Mouse (Mus musculus): ENCODE results near the gene Riox2. TPM values are rescaled to one million over a fixed set of nuclear protein-coding genes. Genes with fewer than 3 reads are reported as not detected.
A peak's percentile ranks its signal among the peaks of the same experiment; 100 is the strongest.

Gene Riox2
- polyA plus RNA-seq, 1 experiment from 2014 or later = 29.4 TPM

DNA sequence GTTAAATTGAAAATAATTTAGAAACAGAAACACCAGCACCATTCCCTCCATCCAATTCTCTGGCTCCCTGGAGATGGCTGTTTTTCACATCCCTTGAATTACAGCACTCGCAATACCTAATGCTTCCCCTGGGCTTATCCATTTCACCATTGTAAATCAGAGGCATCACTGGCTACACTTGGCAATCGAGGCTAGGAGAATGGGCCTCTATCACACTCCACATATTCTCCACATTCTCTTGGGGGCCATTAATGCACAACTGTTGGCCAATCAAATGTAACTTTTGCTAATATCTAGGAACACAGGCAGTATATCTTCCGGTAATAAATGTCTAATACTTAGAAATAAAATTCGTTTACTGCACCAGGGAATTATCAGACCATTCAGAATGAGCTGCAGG, 8.0 kb upstream of the Riox2 start:
- Histone ChIP-seq H3K36me3 (ENCODE audit: control insufficient read depth, insufficient read depth, low read length) (no peaks in the 10 kb centered on the region), H3K4me3 (ENCODE audit: low read depth, low read length) (no peak overlapping the region), H3K27ac (ENCODE audit: low read depth, low read length) (no peak overlapping the region), H3K9ac (ENCODE audit: low read depth, low read length) (no peak overlapping the region), H3K9me3 (replicated peaks; ENCODE audit: control insufficient read depth, low read length) (no peaks in the 10 kb centered on the region), H3K4me2 (no peak overlapping the region), H3K27me3 (ENCODE audit: control insufficient read depth, insufficient read depth, low read length) (no peaks in the 10 kb centered on the region), H3K4me1 (ENCODE audit: control insufficient read depth, insufficient read depth, low read length) (no peaks in the 10 kb centered on the region)
- no peak for ATAC-seq (replicated peaks; ENCODE audit: insufficient number of reproducible peaks, low FRiP score, low TSS enrichment)
- 86% methylated on average over 4 of the region's 4 CpGs for WGBS (ENCODE audit: insufficient replicate concordance)

DNA sequence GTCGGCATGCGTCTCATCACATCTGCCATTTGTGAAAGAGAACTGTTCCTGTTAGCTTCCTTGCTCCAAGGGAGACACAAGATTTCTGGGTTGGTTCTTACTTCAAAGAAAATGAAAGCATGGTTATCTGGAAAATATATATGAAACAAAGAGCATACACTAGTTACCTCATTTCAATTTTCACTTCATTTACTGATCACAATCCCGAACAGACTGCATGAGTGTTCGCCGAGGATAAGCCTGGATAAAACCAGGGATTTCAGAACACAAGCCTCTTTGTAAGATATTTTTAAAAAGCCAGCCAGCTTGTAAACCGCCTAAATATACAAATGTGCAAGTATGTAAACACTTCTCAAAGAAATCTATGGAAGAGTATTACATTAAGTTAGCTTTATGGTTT, 7.6 kb upstream of the Riox2 start:
- 88% methylated on average over 6 of the region's 6 CpGs for WGBS (ENCODE audit: insufficient replicate concordance)
- Histone ChIP-seq H3K4me2 (no peak overlapping the region), H3K27me3 (ENCODE audit: control insufficient read depth, insufficient read depth, low read length) (no peaks in the 10 kb centered on the region), H3K9ac (ENCODE audit: low read depth, low read length) (no peak overlapping the region), H3K4me1 (ENCODE audit: control insufficient read depth, insufficient read depth, low read length) (no peaks in the 10 kb centered on the region), H3K4me3 (ENCODE audit: low read depth, low read length) (no peak overlapping the region), H3K27ac (ENCODE audit: low read depth, low read length) (no peak overlapping the region), H3K9me3 (replicated peaks; ENCODE audit: control insufficient read depth, low read length) (no peaks in the 10 kb centered on the region), H3K36me3 (ENCODE audit: control insufficient read depth, insufficient read depth, low read length) (no peaks in the 10 kb centered on the region)
- ATAC-seq (replicated peaks; ENCODE audit: insufficient number of reproducible peaks, low FRiP score, low TSS enrichment) = no peak

DNA sequence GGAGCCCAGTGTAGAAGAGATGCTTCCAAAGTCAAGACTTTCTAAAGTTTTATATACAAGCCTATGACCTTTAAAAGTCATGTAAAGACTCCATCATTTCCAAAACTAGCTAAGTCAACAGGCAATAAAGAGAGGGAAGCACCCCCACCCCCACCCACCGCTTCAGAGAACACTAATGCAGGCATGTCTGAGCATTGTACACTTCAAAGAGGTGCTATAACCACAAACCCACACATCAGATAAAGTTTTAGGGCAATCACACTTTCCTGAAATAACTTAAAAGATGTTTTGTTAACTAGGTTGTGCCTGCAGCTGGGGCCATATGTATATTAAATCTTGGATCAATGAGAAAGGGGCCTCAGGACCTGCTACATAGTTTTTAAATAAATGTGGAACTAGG, 1.7 kb upstream of the Riox2 start:
- no peak overlapping the region for H3K4me3 ChIP-seq (ENCODE audit: low read depth, low read length)
- ATAC-seq (replicated peaks; ENCODE audit: insufficient number of reproducible peaks, low FRiP score, low TSS enrichment) = no peak
- H3K4me1 ChIP-seq (ENCODE audit: control insufficient read depth, insufficient read depth, low read length) = peaks cover 5% of the 10 kb centered on the region; the same call in 1 of the 2 replicates
- H3K9ac ChIP-seq (ENCODE audit: low read depth, low read length) = no peak overlapping the region
- no peak overlapping the region for H3K4me2 ChIP-seq
- no peak overlapping the region for H3K27ac ChIP-seq (ENCODE audit: low read depth, low read length)
- 71% methylated on average over 1 of the region's 1 CpGs for WGBS (ENCODE audit: insufficient replicate concordance)
- H3K27me3 ChIP-seq (ENCODE audit: control insufficient read depth, insufficient read depth, low read length) = no peaks in the 10 kb centered on the region
- H3K9me3 ChIP-seq (replicated peaks; ENCODE audit: control insufficient read depth, low read length) = no peaks in the 10 kb centered on the region
- H3K36me3 ChIP-seq (ENCODE audit: control insufficient read depth, insufficient read depth, low read length) = no peaks in the 10 kb centered on the region

DNA sequence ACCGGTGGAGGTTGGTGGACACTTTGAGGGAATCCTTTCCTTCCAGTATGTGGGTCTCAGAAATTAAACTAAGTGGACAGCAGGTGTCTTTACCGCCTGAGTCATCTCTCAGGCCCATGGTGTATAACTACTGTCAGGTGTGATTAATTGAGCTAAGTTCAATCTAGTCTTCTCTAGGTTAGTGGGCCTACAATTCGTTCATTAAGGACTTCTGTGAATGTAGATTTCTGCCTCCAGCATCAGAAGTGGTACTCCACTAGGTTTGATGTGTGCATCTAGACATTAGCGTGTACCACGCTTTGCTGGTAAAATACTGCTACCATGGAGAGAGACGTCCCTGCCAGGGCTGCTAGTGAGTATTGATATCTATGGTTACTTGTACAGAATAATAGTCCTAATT, 971 bp downstream of the Riox2 start:
- no peak overlapping the region; the same call in 1 of the 2 replicates for H3K9ac ChIP-seq (ENCODE audit: low read depth, low read length)
- no peak for ATAC-seq (replicated peaks; ENCODE audit: insufficient number of reproducible peaks, low FRiP score, low TSS enrichment)
- WGBS (ENCODE audit: insufficient replicate concordance) = 54% methylated on average over 6 of the region's 6 CpGs
- H3K27ac ChIP-seq (ENCODE audit: low read depth, low read length) = no peak overlapping the region
- H3K36me3 ChIP-seq (ENCODE audit: control insufficient read depth, insufficient read depth, low read length) = no peaks in the 10 kb centered on the region
- peak overlapping the region; percentile 69 for H3K4me3 ChIP-seq (ENCODE audit: low read depth, low read length)
- H3K4me2 ChIP-seq = peak overlapping the region; percentile 68
- no peaks in the 10 kb centered on the region for H3K9me3 ChIP-seq (replicated peaks; ENCODE audit: control insufficient read depth, low read length)
- H3K4me1 ChIP-seq (ENCODE audit: control insufficient read depth, insufficient read depth, low read length) = peaks cover 5% of the 10 kb centered on the region; the same call in 1 of the 2 replicates
- no peaks in the 10 kb centered on the region for H3K27me3 ChIP-seq (ENCODE audit: control insufficient read depth, insufficient read depth, low read length)

DNA sequence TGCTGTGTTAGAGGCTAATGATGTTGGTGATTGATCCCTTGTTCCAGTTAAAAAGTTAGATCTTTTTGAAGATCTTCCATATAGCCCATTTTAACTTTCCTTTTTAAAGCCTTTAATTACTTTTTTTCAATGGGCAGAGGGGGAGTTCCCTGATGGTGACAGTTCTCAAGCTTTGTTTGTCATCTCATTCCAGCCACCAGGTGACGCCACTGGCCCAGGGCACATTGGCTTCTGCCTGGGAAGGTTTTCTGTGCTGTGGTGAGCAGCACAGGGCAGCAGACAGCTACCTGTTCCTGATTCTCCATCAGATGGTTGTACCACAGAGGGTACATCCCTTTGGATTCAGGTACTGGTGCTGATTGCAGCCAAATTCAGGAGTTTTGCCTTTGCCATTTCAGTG, 3.2 kb downstream of the Riox2 start:
- WGBS (ENCODE audit: insufficient replicate concordance) = 15% methylated on average over 1 of the region's 1 CpGs
- Histone ChIP-seq H3K4me3 (ENCODE audit: low read depth, low read length) (no peak overlapping the region), H3K9ac (ENCODE audit: low read depth, low read length) (no peak overlapping the region), H3K27me3 (ENCODE audit: control insufficient read depth, insufficient read depth, low read length) (no peaks in the 10 kb centered on the region), H3K4me1 (ENCODE audit: control insufficient read depth, insufficient read depth, low read length) (peaks cover 5% of the 10 kb centered on the region; the same call in 1 of the 2 replicates), H3K36me3 (ENCODE audit: control insufficient read depth, insufficient read depth, low read length) (no peaks in the 10 kb centered on the region), H3K27ac (ENCODE audit: low read depth, low read length) (no peak overlapping the region), H3K9me3 (replicated peaks; ENCODE audit: control insufficient read depth, low read length) (no peaks in the 10 kb centered on the region), H3K4me2 (no peak overlapping the region)
- ATAC-seq (replicated peaks; ENCODE audit: insufficient number of reproducible peaks, low FRiP score, low TSS enrichment) = no peak

DNA sequence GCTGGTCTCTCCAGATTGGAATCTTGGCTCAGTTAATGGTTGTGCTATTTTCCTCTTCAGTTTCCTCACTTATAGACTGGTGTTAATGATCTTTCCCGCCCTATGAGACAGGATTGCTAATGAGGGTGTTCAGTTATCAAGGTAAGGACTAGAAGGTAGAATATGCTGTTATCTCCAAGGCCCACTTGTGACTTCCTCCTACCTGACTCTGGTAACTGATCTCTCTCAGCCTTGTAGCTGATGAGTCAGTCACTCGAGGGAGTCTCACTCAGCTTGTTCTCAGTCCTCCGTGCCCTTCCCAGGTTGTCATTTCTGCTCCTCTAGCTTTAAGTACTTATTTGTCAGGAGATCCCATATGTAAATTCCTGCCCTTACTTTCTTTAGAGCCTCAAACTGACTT, 6.4 kb downstream of the Riox2 start:
- no peak for ATAC-seq (replicated peaks; ENCODE audit: insufficient number of reproducible peaks, low FRiP score, low TSS enrichment)
- Histone ChIP-seq H3K27ac (ENCODE audit: low read depth, low read length) (no peak overlapping the region), H3K27me3 (ENCODE audit: control insufficient read depth, insufficient read depth, low read length) (no peaks in the 10 kb centered on the region), H3K4me3 (ENCODE audit: low read depth, low read length) (no peak overlapping the region), H3K9me3 (replicated peaks; ENCODE audit: control insufficient read depth, low read length) (no peaks in the 10 kb centered on the region), H3K4me2 (no peak overlapping the region), H3K9ac (ENCODE audit: low read depth, low read length) (no peak overlapping the region), H3K4me1 (ENCODE audit: control insufficient read depth, insufficient read depth, low read length) (no peaks in the 10 kb centered on the region), H3K36me3 (ENCODE audit: control insufficient read depth, insufficient read depth, low read length) (peaks cover 11% of the 10 kb centered on the region)
- WGBS (ENCODE audit: insufficient replicate concordance) = 78% methylated on average over 3 of the region's 3 CpGs

DNA sequence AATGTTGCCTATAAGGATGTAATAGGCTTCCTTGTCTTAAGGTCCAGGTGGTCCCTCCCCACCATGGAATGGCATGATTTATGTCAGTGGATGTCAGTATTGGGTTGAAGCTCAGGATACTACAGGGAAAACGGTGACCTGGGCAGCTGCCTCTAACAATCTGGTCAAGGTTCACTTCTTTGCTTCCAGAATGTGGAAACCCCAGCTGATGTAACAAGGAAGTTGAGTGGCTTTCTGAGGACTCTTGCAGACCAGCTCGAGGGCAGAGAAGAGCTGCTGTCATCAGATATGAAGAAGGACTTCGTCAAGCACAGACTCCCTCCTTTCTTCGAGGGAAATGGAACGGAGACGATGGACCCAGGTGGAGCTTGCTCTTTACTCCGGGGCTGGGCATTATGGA, 15.7 kb downstream of the Riox2 start:
- Histone ChIP-seq H3K4me2 (no peak overlapping the region), H3K9ac (ENCODE audit: low read depth, low read length) (no peak overlapping the region), H3K27me3 (ENCODE audit: control insufficient read depth, insufficient read depth, low read length) (no peaks in the 10 kb centered on the region), H3K4me3 (ENCODE audit: low read depth, low read length) (no peak overlapping the region), H3K9me3 (replicated peaks; ENCODE audit: control insufficient read depth, low read length) (no peaks in the 10 kb centered on the region), H3K4me1 (ENCODE audit: control insufficient read depth, insufficient read depth, low read length) (no peaks in the 10 kb centered on the region), H3K36me3 (ENCODE audit: control insufficient read depth, insufficient read depth, low read length) (peaks cover 16% of the 10 kb centered on the region), H3K27ac (ENCODE audit: low read depth, low read length) (no peak overlapping the region)
- 80% methylated on average over 7 of the region's 7 CpGs for WGBS (ENCODE audit: insufficient replicate concordance)
- no peak for ATAC-seq (replicated peaks; ENCODE audit: insufficient number of reproducible peaks, low FRiP score, low TSS enrichment)

DNA sequence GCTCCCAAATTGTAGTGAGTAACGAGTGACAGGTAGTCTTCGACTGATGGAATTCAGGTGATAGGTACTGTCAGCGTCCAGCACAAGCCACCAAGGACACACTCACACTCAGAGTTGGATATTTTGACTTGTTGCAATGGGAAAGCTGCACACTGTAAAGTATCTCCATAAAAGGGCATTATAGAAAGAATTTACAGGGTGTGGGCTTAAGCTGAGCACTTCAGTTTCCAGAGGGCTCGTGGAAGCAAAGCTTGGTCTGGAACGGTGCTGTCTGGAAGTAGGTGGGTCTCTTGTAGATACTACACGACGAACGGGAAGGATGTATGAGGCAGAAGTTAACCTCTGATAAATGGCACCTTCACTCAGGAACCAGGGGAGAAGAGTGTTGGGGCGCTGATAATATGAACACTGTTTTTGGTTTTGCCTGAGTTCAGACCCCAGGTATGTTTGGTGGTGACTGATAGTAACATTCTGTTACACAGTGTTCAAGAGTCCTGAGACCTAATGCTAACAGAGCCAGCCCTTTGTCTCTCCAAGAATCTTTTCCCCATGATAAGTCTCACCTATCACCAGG, 16.5 kb downstream of the Riox2 start:
- no peaks in the 10 kb centered on the region for H3K4me1 ChIP-seq (ENCODE audit: control insufficient read depth, insufficient read depth, low read length)
- no peak overlapping the region for H3K4me2 ChIP-seq
- H3K36me3 ChIP-seq (ENCODE audit: control insufficient read depth, insufficient read depth, low read length) = peaks cover 15% of the 10 kb centered on the region
- no peak for ATAC-seq (replicated peaks; ENCODE audit: insufficient number of reproducible peaks, low FRiP score, low TSS enrichment)
- 73% methylated on average over 9 of the region's 9 CpGs for WGBS (ENCODE audit: insufficient replicate concordance)
- H3K27me3 ChIP-seq (ENCODE audit: control insufficient read depth, insufficient read depth, low read length) = no peaks in the 10 kb centered on the region
- no peak overlapping the region for H3K27ac ChIP-seq (ENCODE audit: low read depth, low read length)
- no peaks in the 10 kb centered on the region for H3K9me3 ChIP-seq (replicated peaks; ENCODE audit: control insufficient read depth, low read length)
- H3K9ac ChIP-seq (ENCODE audit: low read depth, low read length) = no peak overlapping the region
- no peak overlapping the region for H3K4me3 ChIP-seq (ENCODE audit: low read depth, low read length)

DNA sequence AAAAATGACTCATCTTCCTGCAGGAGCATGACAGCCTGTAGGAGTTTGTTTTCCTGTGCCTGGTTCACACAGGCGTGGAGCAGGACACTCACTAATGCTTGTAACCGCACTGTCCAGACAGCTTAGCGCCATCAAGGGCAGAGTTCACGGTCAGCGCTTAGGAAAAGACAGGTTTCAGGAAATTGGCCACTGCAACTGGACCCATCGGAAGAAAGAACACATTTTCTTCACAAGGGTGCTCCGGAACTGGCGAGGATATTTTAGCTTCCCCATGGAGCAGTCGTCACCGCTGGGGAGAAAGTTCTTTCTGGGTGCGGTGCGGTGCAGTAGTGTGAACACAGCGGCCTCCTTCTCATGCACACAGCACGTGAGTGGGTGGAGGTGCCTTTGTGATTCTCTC, 21.6 kb downstream of the Riox2 start:
- Histone ChIP-seq H3K27me3 (ENCODE audit: control insufficient read depth, insufficient read depth, low read length) (no peaks in the 10 kb centered on the region), H3K9ac (ENCODE audit: low read depth, low read length) (no peak overlapping the region), H3K4me2 (no peak overlapping the region), H3K27ac (ENCODE audit: low read depth, low read length) (no peak overlapping the region), H3K9me3 (replicated peaks; ENCODE audit: control insufficient read depth, low read length) (no peaks in the 10 kb centered on the region), H3K4me3 (ENCODE audit: low read depth, low read length) (no peak overlapping the region), H3K36me3 (ENCODE audit: control insufficient read depth, insufficient read depth, low read length) (peaks cover 24% of the 10 kb centered on the region), H3K4me1 (ENCODE audit: control insufficient read depth, insufficient read depth, low read length) (0 out of 2 replicates have a peak, but pooled peaks cover under 1% of the 10 kb centered on the region)
- 88% methylated on average over 14 of the region's 14 CpGs for WGBS (ENCODE audit: insufficient replicate concordance)
- no peak for ATAC-seq (replicated peaks; ENCODE audit: insufficient number of reproducible peaks, low FRiP score, low TSS enrichment)
